Mouse (Mus musculus): Measurements from ENCODE around the gene Cdk20.

DNA sequence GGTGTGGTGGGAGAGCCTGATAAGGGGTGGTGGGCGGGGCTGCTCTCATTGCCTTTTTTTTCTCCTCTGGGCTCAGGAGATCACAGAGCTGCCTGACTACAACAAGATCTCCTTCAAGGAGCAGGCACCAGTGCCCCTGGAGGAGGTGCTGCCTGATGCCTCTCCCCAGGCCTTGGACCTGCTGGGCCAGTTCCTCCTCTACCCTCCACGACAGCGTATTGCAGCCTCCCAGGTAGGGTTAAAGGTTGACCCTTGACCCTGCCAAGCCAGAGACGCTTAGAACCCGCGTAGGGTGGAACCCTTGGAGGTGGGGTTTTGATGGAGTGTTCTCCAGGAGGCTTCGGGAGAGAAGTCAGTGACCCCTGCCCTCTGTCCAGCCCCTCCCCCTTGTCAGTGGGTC is 5.7 kb downstream of the Cdk20 start:
- TF ChIP-seq CTCF (IDR thresholded peaks at IDR 0.05; ENCODE audit: insufficient read depth, low read depth, low read length) (no peak), POLR2A (IDR thresholded peaks at IDR 0.05; ENCODE audit: insufficient read depth, low read depth, low read length) (no peak)
